Mouse (Mus musculus) hindbrain, embryonic 10.5 days (tissue): Measurements from ENCODE around the gene Ranbp1. TPM values are rescaled to one million over a fixed set of nuclear protein-coding genes. Genes with fewer than 3 reads are reported as not detected.
A peak's percentile ranks its signal among the peaks of the same experiment; 100 is the strongest.

Experiments used
- DNase-seq: peaks from one replicate; pipeline ENCODE4 v3.0.0-alpha.2; 2017; ENCODE audit warnings: low spot score
- H3K27ac ChIP-seq: fragments of 300-500 bp; sonication (generic); 2 replicates; pipeline ENCODE4 v1.5.1; 2016; ENCODE audit warnings: mild to moderate bottlenecking, moderate library complexity
- H3K27me3 ChIP-seq: fragments of 300-500 bp; sonication (generic); 2 replicates; pipeline ENCODE4 v1.6.1; 2016; ENCODE audit warnings: mild to moderate bottlenecking; ENCODE audit not compliant: poor library complexity, insufficient read depth, severe bottlenecking
- H3K36me3 ChIP-seq: fragments of 300-500 bp; sonication (generic); 2 replicates; pipeline ENCODE4 v1.6.1; 2016; ENCODE audit warnings: mild to moderate bottlenecking, moderate library complexity
- H3K4me1 ChIP-seq: fragments of 300-500 bp; sonication (generic); replicated peaks from 2 replicates; pipeline ENCODE4 v1.6.1; 2016; ENCODE audit warnings: mild to moderate bottlenecking
- H3K4me3 ChIP-seq: fragments of 300-500 bp; sonication (generic); 2 replicates; pipeline ENCODE4 v1.5.1; 2016; ENCODE audit warnings: mild to moderate bottlenecking, moderate library complexity
- H3K9me3 ChIP-seq: fragments of 300-500 bp; sonication (generic); 2 replicates; pipeline ENCODE4 v1.6.1; 2016; ENCODE audit warnings: mild to moderate bottlenecking, moderate library complexity
- WGBS: fragments of 180-500 bp; shearing (Covaris S2); methylation state at CpG from one replicate; pipeline ENCODE4 v1.1.7; 2016; 5-methylcytosine and 5-hydroxymethylcytosine counted together
- microRNA counts: library from miRNA; unstranded; fragments of <30 nt; microRNA quantifications from one replicate; lab custom pipeline; 2017
- polyA plus RNA-seq: library from polyadenylated mRNA; unstranded; fragments of >200 nt; fragmentation: Nextera tagmentation; extraction: Ambion mirVana; gene quantifications from 2 replicates; pipeline ENCODE4 v1.2.1, GENCODE M21; 2016

Ranbp1 gene
- polyA plus RNA-seq, 1 experiment from 2014 or later, result 1,091 TPM

- H3K36me3 ChIP-seq, result no peaks in the 10 kb centered on the region
- H3K4me3 ChIP-seq, result no peak overlapping the region
- H3K27me3 ChIP-seq, result no peaks in the 10 kb centered on the region
- no peaks in the 10 kb centered on the region for H3K9me3 ChIP-seq
- H3K4me1 ChIP-seq, result peaks cover 17% of the 10 kb centered on the region
- no peak for DNase-seq
- 86% methylated on average over 2 of the region's 2 CpGs for WGBS
- no peak overlapping the region for H3K27ac ChIP-seq
Measured at GRCm38 (mm10) chr16:18191006-18191405, 57.5 kb downstream of the Ranbp1 start.

MicroRNAs encoded within 50 kb of the gene (microRNA counts, 519-probe panel; counts per million panel counts)
- 1,255 counts per million, percentile 77 among the panel's probes with 10 or more counts for microRNA mmu-miR-1306 (lab: Ali Mortazavi, UCI)

Other genes starting within 250 kb of the Ranbp1 start
- 153 and 167 TPM in 2 replicates for gene Dgcr6, start 195.9 kb downstream of the Ranbp1 start, polyA plus RNA-seq
- gene Prodh, start 158.5 kb downstream of the Ranbp1 start, polyA plus RNA-seq, result 9.7 and 13.4 TPM in 2 replicates
- 2.1 and 2.8 TPM in 2 replicates for gene Rtn4r, start 121.1 kb downstream of the Ranbp1 start, polyA plus RNA-seq
- gene Ccdc188, start 30.9 kb downstream of the Ranbp1 start, polyA plus RNA-seq, result 0.12 TPM in 1 of 2 replicates, not detected in the other
- gene Zdhhc8, start 13.6 kb downstream of the Ranbp1 start, polyA plus RNA-seq, result 13.0 and 13.7 TPM in 2 replicates
- gene Trmt2a, start 53 bp downstream of the Ranbp1 start, polyA plus RNA-seq, result 130 and 133 TPM in 2 replicates
- 0.72 TPM in 1 of 2 replicates, not detected in the other for gene Gm49776, start 9.6 kb upstream of the Ranbp1 start, polyA plus RNA-seq
- gene Dgcr8, start 40.5 kb upstream of the Ranbp1 start, polyA plus RNA-seq, result 37.4 and 45.4 TPM in 2 replicates
- gene Tango2, start 99.4 kb upstream of the Ranbp1 start, polyA plus RNA-seq, result 45.5 and 52.8 TPM in 2 replicates
- gene Arvcf, start 99.5 kb upstream of the Ranbp1 start, polyA plus RNA-seq, result 99.5 and 115 TPM in 2 replicates
- gene Txnrd2, start 177.7 kb upstream of the Ranbp1 start, polyA plus RNA-seq, result 30.5 and 34.7 TPM in 2 replicates
- gene Comt, start 178.1 kb upstream of the Ranbp1 start, polyA plus RNA-seq, result 62.5 and 67.9 TPM in 2 replicates
- gene Gnb1l, start 250.0 kb upstream of the Ranbp1 start, polyA plus RNA-seq, result 16.8 and 19.5 TPM in 2 replicates